ENCODE assay signal across 16 mouse cellular contexts in the genomic region with DNA sequence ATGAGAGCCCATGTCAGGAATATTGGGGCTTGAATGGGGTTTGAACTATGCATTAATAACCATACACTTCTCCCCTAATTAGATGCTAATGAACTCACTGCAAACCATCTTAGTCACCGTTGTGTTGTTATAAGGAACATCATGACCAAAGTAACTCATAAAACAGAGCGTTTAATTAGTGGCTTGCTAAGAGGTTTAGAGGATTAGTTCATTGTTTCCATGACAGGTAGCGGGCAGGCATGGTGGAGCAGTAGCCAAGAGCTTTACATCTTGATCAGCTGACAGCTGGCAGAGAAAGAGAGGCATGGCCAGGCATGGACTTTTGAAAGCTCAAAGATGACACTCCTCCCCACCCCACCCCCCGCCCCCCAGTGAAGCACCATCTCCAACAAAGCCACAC.
"Had no signal": no experiment of that assay in that cellular context is flagged by ENCODE, and none has a peak within 500 bp of the region (broad histone marks: within the 10 kb centered on the region; RNA-seq: fewer than 3 reads in every experiment).

No protein-coding gene starts in this region.

- DNase-seq: cerebellum, adult 8-10 months; cerebellum, adult 9-10 months; cerebellum, adult 9-11 months; cerebellum, postnatal 10 days; cerebellum, postnatal 14 days; cerebellum, postnatal 25 days; cerebellum, postnatal 36 days; embryo, embryonic 11 days; forebrain, postnatal 0 days; gastrocnemius, adult 2 months; gastrocnemius, postnatal 14 days; gastrocnemius, postnatal 25 days; gastrocnemius, postnatal 36 days; heart, adult 11 months; heart, adult 18-20 months; heart, adult 2 months had no signal
